Mouse (Mus musculus): ENCODE results near the gene Tbk1. TPM values are rescaled to one million over a fixed set of nuclear protein-coding genes. Genes with fewer than 3 reads are reported as not detected.

Tbk1 gene
- total RNA-seq, 2 experiments from 2014 or later = 43.9 to 48.7 TPM

DNA sequence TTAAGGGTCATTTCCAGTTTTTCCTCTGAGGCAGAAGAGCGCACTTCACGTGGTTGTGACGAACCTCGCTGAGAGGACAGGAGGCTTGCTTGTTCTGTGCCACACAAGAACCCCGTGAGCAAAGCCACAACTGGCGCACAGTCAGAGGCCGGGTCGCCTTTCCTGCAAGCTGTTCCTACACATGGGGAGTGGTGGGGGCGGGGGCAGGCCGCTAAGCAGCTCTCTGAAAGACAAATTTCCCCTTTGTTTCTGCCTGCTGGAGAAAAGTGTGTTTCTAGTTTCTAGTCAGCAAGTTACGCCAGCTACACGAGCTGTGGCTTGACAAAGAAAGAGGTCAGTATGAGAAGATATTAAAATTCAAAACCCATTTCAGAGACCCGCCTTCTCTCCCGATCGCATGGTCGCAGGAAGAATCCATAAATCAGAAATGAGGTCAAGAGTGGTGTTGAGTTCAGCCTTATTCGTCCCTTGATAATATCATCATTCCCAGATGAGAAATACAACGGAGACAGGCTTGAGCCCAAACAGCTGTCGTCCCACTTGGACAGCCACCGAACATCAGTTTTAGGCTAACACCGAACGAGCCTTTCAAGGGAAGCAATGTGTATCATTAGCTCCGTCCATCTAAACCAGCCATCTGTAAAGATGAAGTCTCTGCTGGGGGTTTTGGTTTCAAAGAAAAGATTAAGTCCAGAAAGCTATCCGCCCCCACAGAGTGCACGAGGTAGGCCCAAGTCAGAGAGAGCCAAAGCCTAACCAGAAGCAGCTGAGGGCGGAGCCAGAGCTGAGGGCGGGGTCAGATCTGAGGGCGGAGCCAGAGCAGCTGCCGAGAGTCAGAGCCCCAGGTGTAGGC lies 79.6 kb downstream of the Tbk1 start:
- intact Hi-C loops (cut with DNase I) = no loop called here
- no peak for DNase-seq (ENCODE audit: low spot score in 2 of 2)

DNA sequence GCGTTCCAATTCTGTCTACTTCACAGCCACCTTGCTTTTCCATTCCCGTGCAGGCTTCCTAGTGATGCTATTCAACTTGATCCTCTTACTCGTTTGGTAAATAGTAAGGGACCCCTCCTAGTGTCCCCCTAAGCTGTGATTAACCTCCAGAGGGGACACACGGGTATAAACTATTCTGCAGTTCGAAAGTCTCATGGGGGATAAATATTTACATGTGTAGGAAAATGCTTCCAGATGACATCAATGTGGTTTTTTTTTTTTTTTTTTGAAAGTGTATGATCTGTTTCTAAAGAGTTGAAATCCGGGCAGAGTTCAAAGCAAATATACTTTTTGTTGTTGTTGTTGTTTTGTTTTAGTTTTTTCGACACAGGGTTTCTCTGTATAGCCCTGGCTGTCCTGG lies 80.7 kb downstream of the Tbk1 start:
- no peak for DNase-seq (ENCODE audit: low spot score in 2 of 2)
- intact Hi-C loops (cut with DNase I) = no loop called here

DNA sequence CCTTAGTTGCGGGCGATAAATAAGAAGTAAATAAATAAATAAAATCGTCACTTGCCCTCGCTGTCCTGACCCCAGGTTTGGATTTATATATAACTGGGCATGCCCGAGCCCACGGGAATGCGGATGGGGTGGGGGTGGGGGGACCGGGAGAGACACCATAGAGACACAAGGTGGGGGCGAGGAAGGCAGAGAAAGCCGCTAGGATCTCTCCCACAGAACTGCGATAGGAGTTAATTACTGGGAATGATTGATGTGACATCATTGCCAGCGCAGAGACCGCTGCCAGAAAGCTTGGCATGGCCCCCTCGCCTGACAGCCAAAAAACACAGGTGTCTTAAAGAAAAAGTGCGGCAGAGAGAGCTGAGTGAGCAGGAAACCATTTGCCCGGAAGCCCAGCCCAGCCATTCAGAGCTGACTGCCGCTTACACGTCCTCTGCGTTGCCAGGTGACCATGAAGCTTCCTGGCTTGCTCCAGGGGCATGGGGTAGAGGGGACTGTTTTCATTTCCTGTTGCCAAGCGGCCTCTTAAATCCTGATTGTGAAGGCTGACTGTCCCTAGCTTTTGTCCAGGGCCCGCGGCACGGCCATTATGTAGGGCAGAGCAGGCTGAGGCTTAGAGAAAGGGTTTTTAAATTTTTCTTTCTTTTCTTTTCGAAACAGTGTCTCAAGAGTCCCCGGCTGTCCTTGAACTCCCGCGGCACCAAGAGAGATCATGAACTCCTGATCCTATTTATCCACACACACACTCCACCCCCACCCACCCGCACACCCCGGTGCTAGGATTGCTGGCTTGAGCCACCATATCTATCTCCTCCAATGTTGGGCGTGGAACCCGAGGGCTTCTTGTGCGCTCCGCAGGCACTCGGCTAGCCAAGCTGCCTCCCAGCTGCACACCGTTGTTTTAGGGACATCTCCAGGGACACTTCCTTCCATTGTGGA lies 81.3 kb downstream of the Tbk1 start:
- peak; percentile 74 to 76 for DNase-seq (ENCODE audit: low spot score in 2 of 2)
- intact Hi-C loops (cut with DNase I) = no loop called here

DNA sequence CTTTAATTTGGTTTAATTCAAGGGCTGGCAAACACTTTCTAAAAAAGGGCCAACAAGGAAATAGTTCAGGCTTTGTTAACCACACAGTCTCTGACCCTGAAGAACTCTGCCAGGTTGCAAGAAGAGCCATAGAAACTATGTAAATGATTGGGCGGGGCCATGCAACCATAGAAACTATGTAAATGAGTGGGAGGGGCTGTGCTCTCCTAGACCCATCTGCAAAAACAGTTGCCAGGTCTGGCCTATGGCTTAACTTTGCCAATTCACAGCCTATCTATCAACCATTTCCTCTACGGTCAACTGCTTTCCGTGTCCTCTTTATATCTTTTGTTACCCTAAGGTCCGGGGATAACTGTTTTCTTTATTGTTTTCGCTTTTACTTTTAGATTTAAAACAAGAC lies 85.4 kb downstream of the Tbk1 start:
- intact Hi-C loops (cut with DNase I) = no loop called here
- no peak for DNase-seq (ENCODE audit: low spot score in 2 of 2)

DNA sequence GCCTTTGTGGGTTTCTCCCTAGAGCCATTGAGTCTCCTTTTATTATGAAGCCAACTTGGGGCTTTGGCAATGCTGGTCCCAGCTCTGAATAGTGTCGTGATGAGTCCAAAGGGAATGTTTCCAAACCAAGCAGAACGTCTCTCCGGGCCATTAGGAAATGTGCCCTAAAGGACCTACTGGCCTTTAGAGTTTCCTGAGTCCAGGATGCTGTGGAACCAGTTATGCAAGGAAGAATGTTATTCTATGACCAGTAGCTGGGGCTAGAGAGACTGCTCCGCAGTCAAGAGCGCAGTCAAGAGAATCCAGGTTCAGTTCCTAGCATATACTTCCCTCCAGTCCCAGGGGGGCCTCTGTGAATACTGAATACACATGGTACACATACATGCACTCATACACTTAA lies 86.6 kb downstream of the Tbk1 start:
- intact Hi-C loops (cut with DNase I) = no loop called here

DNA sequence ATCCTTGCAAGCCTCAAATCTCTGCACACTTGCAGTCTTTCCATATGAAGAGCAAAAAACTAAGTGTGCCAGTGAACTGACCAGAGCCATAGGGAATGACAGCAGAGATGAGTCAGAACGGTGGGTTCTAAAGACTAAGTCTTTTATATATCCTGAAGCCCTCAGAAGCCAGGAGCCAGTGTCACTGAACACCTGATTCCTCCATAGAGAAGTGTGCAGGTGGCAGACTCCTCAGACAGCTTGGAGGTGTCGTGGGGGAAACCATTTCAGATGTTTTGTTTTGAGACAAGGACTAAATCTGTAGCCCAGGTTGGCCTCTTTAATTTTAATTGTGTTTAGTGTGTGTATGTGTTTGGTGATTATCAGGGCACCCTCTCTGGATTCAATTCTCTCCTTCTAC lies 87.5 kb downstream of the Tbk1 start:
- intact Hi-C loops (cut with DNase I) = no loop called here

More for the DNA sequence above, 86.6 kb downstream of the Tbk1 start:
- no peak for DNase-seq (ENCODE audit: low spot score in 2 of 2)

DNA sequence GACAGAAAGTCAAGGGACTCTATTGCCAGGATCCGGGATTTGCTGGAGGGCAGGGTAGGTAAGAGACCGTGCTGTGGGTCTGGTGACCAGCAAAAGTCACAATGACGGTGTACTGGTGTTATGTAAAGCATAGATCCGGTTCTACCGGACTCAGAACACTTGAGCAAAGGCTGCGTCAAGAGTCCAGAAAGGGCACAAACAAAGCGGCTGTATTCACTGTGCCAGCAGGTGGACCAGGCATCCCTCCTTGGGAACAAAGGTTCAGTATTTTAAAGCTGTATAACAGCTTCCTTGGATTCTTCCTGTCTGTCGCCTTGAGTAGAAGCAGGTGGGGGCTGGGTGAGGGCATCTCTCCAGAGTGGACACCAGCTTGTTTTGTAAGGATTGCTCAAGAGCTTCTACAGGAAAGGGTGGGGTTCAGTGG lies 88.1 kb downstream of the Tbk1 start:
- no peak for DNase-seq (ENCODE audit: low spot score in 2 of 2)
- intact Hi-C loops (cut with DNase I) = no loop called here

More for the DNA sequence above, 87.5 kb downstream of the Tbk1 start:
- no peak for DNase-seq (ENCODE audit: low spot score in 2 of 2)

DNA sequence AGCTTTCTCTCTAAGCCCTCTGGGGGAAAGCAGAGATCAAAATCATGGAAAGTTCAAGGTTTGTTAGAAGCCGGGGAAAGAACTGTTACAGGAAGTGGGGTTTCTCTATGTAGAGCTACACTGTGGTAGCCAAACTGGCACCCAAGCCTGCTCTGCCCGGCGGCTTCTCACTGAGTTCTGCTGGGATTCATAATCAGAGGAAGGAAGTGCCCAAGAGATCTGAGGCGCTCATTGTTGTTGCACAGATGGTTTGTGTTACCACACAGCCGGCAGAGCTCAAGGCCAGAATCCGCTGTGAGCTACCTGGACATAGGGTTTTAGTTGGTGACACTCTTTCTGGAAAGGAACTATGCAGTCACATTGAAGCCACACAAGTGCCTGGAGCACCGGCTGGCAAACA lies 88.6 kb downstream of the Tbk1 start:
- DNase-seq (ENCODE audit: low spot score in 2 of 2) = no peak
- intact Hi-C loops (cut with DNase I) = no loop called here

DNA sequence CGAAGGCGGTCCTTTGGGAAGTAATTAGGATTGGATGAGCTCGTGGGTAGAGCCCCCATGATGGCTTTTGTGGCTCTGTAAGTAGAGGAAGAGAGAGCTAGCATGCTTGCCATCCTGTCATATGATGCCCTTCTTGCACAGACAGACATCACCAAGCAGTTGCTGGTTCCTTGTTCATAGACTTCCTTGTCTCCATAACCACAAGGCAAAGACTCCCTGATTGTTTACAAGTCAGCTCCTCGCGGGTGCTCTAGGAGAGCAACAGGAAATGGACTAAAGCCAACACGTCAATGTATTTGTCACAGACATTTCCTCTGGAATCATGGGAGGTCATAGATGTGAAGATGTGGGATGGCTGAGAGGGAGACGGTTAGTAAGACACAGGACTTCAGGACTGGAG lies 90.0 kb downstream of the Tbk1 start:
- intact Hi-C loops (cut with DNase I) = no loop called here
- DNase-seq (ENCODE audit: low spot score in 2 of 2) = no peak

Small RNA genes lying within 50 kb of the gene (microRNA-seq; reads per million reads assigned to microRNA genes)
- gene Gm24330 = not detected

Other genes starting within 250 kb of the Tbk1 start
- gene Tbc1d30, start 235.5 kb downstream of the Tbk1 start, total RNA-seq (2021) = 10 to 100 TPM; 78.5 to 92.3 TPM
- 10 to 100 TPM; 78.5 to 80.8 TPM for gene Gns, start 221.7 kb downstream of the Tbk1 start, total RNA-seq (2021)
- gene Rassf3, start 110.4 kb downstream of the Tbk1 start, total RNA-seq (2021) = 10 to 100 TPM; 30.8 to 47.3 TPM
- gene Xpot, start 39.5 kb upstream of the Tbk1 start, total RNA-seq (2021) = 10 to 100 TPM; 69.8 to 70.9 TPM
- gene D930020B18Rik, start 54.8 kb upstream of the Tbk1 start, total RNA-seq (2021) = under 1 TPM; 0.27 to 0.47 TPM
- gene BC048403, start 153.2 kb upstream of the Tbk1 start, total RNA-seq (2021) = 10 to 100 TPM; 10.7 to 11.7 TPM

Data from left cerebral cortex, postnatal 36 days (tissue).